In genomic region chr7:143501643-143502417, GRCm38 (mm10) we compare ENCODE assay signal across 9 mouse cellular contexts. TPM values are rescaled to one million over a fixed set of nuclear protein-coding genes. Genes with fewer than 3 reads are reported as not detected.
DNase-seq lines count a peak whose midpoint lies in the region; ATAC-seq and TF ChIP-seq lines count a peak whose summit lies in the region.
"Had no signal": no experiment of that assay in that cellular context is flagged by ENCODE, and none has a peak within 500 bp of the region (broad histone marks: within the 10 kb centered on the region; RNA-seq: fewer than 3 reads in every experiment).

No protein-coding gene starts in this region.

- peaks cover 4% of the 10 kb centered on the region for H3K4me1 ChIP-seq in heart, adult 2 months (ENCODE audit: control insufficient read depth, insufficient read depth, low read length)
- 0 out of 2 replicates have a peak, but pooled peaks cover 1% of the 10 kb centered on the region for H3K4me1 ChIP-seq in forebrain, embryonic 11.5 days (replicated peaks; ENCODE audit: control insufficient read depth, insufficient read depth, low read length)
- peaks cover 15% of the 10 kb centered on the region for H3K4me1 ChIP-seq in hindbrain, embryonic 14.5 days (replicated peaks; ENCODE audit: control insufficient read depth, insufficient read depth, low read length)
- H3K4me1 ChIP-seq in limb, embryonic 14.5 days (ENCODE audit: control insufficient read depth, insufficient read depth, low read length), result peaks cover 7% of the 10 kb centered on the region; the same call in 1 of the 2 replicates
- H3K4me1 ChIP-seq in midbrain, embryonic 14.5 days (ENCODE audit: control insufficient read depth, insufficient read depth, low read length), result 0 out of 2 replicates have a peak, but pooled peaks cover 3% of the 10 kb centered on the region

- H3K36me3 ChIP-seq in heart, adult 2 months (ENCODE audit: control insufficient read depth, insufficient read depth, low read length), result no peaks in the 10 kb centered on the region
- no peaks in the 10 kb centered on the region for H3K36me3 ChIP-seq in forebrain, embryonic 11.5 days (ENCODE audit: control insufficient read depth, insufficient read depth, low read length)
- no peaks in the 10 kb centered on the region for H3K36me3 ChIP-seq in hindbrain, embryonic 14.5 days (replicated peaks; ENCODE audit: control insufficient read depth, insufficient read depth)
- no peaks in the 10 kb centered on the region for H3K36me3 ChIP-seq in limb, embryonic 14.5 days (ENCODE audit: control insufficient read depth, insufficient read depth, low read length)
- no peaks in the 10 kb centered on the region for H3K36me3 ChIP-seq in midbrain, embryonic 14.5 days (ENCODE audit: control insufficient read depth, insufficient read depth, low read length)

- no peaks in the 10 kb centered on the region for H3K79me2 ChIP-seq in heart, adult 2 months (replicated peaks; ENCODE audit: control insufficient read depth, insufficient read depth, low read length)

- peak overlapping the region; percentile 50; the same call in 1 of the 2 replicates for H3K9ac ChIP-seq in heart, adult 2 months (ENCODE audit: low read depth, low read length)
- peak overlapping the region; percentile 27; the same call in 1 of the 2 replicates for H3K9ac ChIP-seq in forebrain, embryonic 11.5 days (ENCODE audit: low read length)
- peak overlapping the region; percentile 39 for H3K9ac ChIP-seq in hindbrain, embryonic 14.5 days
- H3K9ac ChIP-seq in limb, embryonic 14.5 days (ENCODE audit: low read depth, low read length, severe bottlenecking), result peak overlapping the region; percentile 56
- H3K9ac ChIP-seq in midbrain, embryonic 14.5 days (replicated peaks; ENCODE audit: low read length), result no peak overlapping the region; the same call in 1 of the 2 replicates

- DNase-seq in heart, adult 2 months, result peak; percentile 56 to 69
- DNase-seq in heart, adult 11 months, result no peak
- DNase-seq in R1 (ENCODE audit: low read depth, low spot score), result peak; percentile 56
- DNase-seq in forebrain, embryonic 11.5 days (ENCODE audit: low spot score), result peak; percentile 65
- peak; percentile 46 for DNase-seq in hindbrain, embryonic 14.5 days (ENCODE audit: low spot score)
- peak; percentile 44 for DNase-seq in limb, embryonic 14.5 days (ENCODE audit: low spot score)
- peak; percentile 74 for DNase-seq in midbrain, embryonic 14.5 days
- DNase-seq in yolk sac, embryonic 10.5 days (ENCODE audit: low spot score), result peak; percentile 40

- TF ChIP-seq CTCF in heart, adult 2 months (IDR thresholded peaks at IDR 0.05), result no peak

- WGBS in heart, adult 2 months, result 3% methylated on average over 55 of the region's 55 CpGs
- WGBS in forebrain, embryonic 11.5 days, result 5% methylated on average over 55 of the region's 55 CpGs
- WGBS in hindbrain, embryonic 14.5 days, result 5% methylated on average over 54 of the region's 55 CpGs
- WGBS in limb, embryonic 14.5 days, result 2% methylated on average over 55 of the region's 55 CpGs
- WGBS in midbrain, embryonic 14.5 days, result 4% methylated on average over 55 of the region's 55 CpGs

- no peak for ATAC-seq in forebrain, embryonic 11.5 days (replicated peaks; ENCODE audit: low FRiP score)
- no peak for ATAC-seq in hindbrain, embryonic 14.5 days (ENCODE audit: low FRiP score)
- ATAC-seq in limb, embryonic 14.5 days (ENCODE audit: low FRiP score, low read depth), result peak; percentile 28; the same call in 1 of the 2 replicates
- no peak for ATAC-seq in midbrain, embryonic 14.5 days (ENCODE audit: low FRiP score, low TSS enrichment)

- peaks cover 7% of the 10 kb centered on the region for H3K27me3 ChIP-seq in heart, adult 2 months (ENCODE audit: control insufficient read depth, insufficient read depth, low read length)
- H3K27me3 ChIP-seq in forebrain, embryonic 11.5 days (ENCODE audit: control insufficient read depth, insufficient read depth, low read length), result peaks cover 39% of the 10 kb centered on the region
- peaks cover 64% of the 10 kb centered on the region for H3K27me3 ChIP-seq in hindbrain, embryonic 14.5 days (ENCODE audit: control insufficient read depth, insufficient read depth, low read length)
- H3K27me3 ChIP-seq in limb, embryonic 14.5 days (ENCODE audit: control insufficient read depth, insufficient read depth, low read length), result peaks cover 21% of the 10 kb centered on the region
- H3K27me3 ChIP-seq in midbrain, embryonic 14.5 days (ENCODE audit: control insufficient read depth, insufficient read depth, low read length), result peaks cover 57% of the 10 kb centered on the region

- no peaks in the 10 kb centered on the region for H3K9me3 ChIP-seq in forebrain, embryonic 11.5 days (ENCODE audit: control insufficient read depth, low read length)
- H3K9me3 ChIP-seq in hindbrain, embryonic 14.5 days (ENCODE audit: control insufficient read depth, low read length), result no peaks in the 10 kb centered on the region
- no peaks in the 10 kb centered on the region for H3K9me3 ChIP-seq in limb, embryonic 14.5 days (ENCODE audit: control insufficient read depth, low read length)
- H3K9me3 ChIP-seq in midbrain, embryonic 14.5 days (ENCODE audit: control insufficient read depth, low read length), result no peaks in the 10 kb centered on the region

- no peak for TF ChIP-seq POLR2A in heart, adult 2 months (IDR thresholded peaks at IDR 0.05; ENCODE audit: insufficient read depth, low read depth, low read length)
- TF ChIP-seq POLR2A in limb, embryonic 14.5 days (IDR thresholded peaks at IDR 0.05; ENCODE audit: borderline replicate concordance, extremely low read depth, insufficient read depth, insufficient read length), result no peak

- H3K4me3 ChIP-seq in heart, adult 2 months, result peak overlapping the region; percentile 41
- peak overlapping the region; percentile 29 for H3K4me3 ChIP-seq in forebrain, embryonic 11.5 days (ENCODE audit: low read depth, low read length)
- peak overlapping the region; percentile 33 for H3K4me3 ChIP-seq in hindbrain, embryonic 14.5 days (replicated peaks; ENCODE audit: low read length)
- H3K4me3 ChIP-seq in limb, embryonic 14.5 days (replicated peaks; ENCODE audit: low read length), result peak overlapping the region; percentile 49
- peak overlapping the region; percentile 35 for H3K4me3 ChIP-seq in midbrain, embryonic 14.5 days (replicated peaks; ENCODE audit: low read depth, low read length)

- intact Hi-C loops in heart, adult 2 months (cut with DNase I), result no loop called here

- TF ChIP-seq EP300 in heart, adult 2 months (IDR thresholded peaks at IDR 0.05; ENCODE audit: insufficient read depth, low read depth, low read length), result no peak

- H3K27ac ChIP-seq in heart, adult 2 months, result no peak overlapping the region
- no peak overlapping the region for H3K27ac ChIP-seq in forebrain, embryonic 11.5 days (ENCODE audit: low read depth, low read length)
- H3K27ac ChIP-seq in hindbrain, embryonic 14.5 days, result no peak overlapping the region
- H3K27ac ChIP-seq in limb, embryonic 14.5 days (replicated peaks; ENCODE audit: low read depth, low read length), result no peak overlapping the region
- H3K27ac ChIP-seq in midbrain, embryonic 14.5 days (replicated peaks; ENCODE audit: low read depth, low read length), result no peak overlapping the region

- H3K4me2 ChIP-seq in forebrain, embryonic 11.5 days (ENCODE audit: low read depth, low read length, severe bottlenecking), result peak overlapping the region; percentile 50
- peak overlapping the region; percentile 68 for H3K4me2 ChIP-seq in hindbrain, embryonic 14.5 days (replicated peaks)
- H3K4me2 ChIP-seq in limb, embryonic 14.5 days (replicated peaks; ENCODE audit: low read depth, low read length, severe bottlenecking), result peak overlapping the region; percentile 83
- peak overlapping the region; percentile 66 for H3K4me2 ChIP-seq in midbrain, embryonic 14.5 days (ENCODE audit: low read length)

RNA-seq across cellular contexts. Expression of gene Phlda2, which starts 1.1 kb away (rescaled TPM):
- not detected for total RNA-seq in heart, adult 2 months (2021)
- polyA plus RNA-seq in heart, adult 2 months (2012; rRNA removed), result not detected in 2 replicates
- 1.2 and 2.3 TPM in 2 replicates for polyA plus RNA-seq in forebrain, embryonic 11.5 days (2014; fragmentation: Nextera tagmentation; extraction: Ambion mirVana)
- 0.57 and 0.87 TPM in 2 replicates for polyA plus RNA-seq in hindbrain, embryonic 14.5 days (2014; fragmentation: Nextera tagmentation; extraction: Ambion mirVana)
- 23.3 and 34.7 TPM in 2 replicates for polyA plus RNA-seq in limb, embryonic 14.5 days (2012; rRNA removed)
- polyA plus RNA-seq in limb, embryonic 14.5 days (2014; fragmentation: Nextera tagmentation; extraction: Ambion mirVana), result 13.7 and 14.1 TPM in 2 replicates
- 0.45 TPM in 1 of 2 replicates, not detected in the other for polyA plus RNA-seq in midbrain, embryonic 14.5 days (2014; fragmentation: Nextera tagmentation; extraction: Ambion mirVana)
- total RNA-seq: left cerebral cortex, adult 18-20 months had no signal

RNA-seq across cellular contexts. Expression of gene Slc22a18, which starts 28.3 kb away (rescaled TPM):
- total RNA-seq in heart, adult 2 months (2021), result under 1 TPM; 0.36 to 0.42 TPM
- polyA plus RNA-seq in heart, adult 2 months (2012; rRNA removed), result 2.3 and 2.5 TPM in 2 replicates
- 0.20 and 0.29 TPM in 2 replicates for polyA plus RNA-seq in forebrain, embryonic 11.5 days (2014; fragmentation: Nextera tagmentation; extraction: Ambion mirVana)
- 0.90 and 1.0 TPM in 2 replicates for polyA plus RNA-seq in hindbrain, embryonic 14.5 days (2014; fragmentation: Nextera tagmentation; extraction: Ambion mirVana)
- 3.3 and 5.3 TPM in 2 replicates for polyA plus RNA-seq in limb, embryonic 14.5 days (2012; rRNA removed)
- polyA plus RNA-seq in limb, embryonic 14.5 days (2014; fragmentation: Nextera tagmentation; extraction: Ambion mirVana), result 2.3 and 2.6 TPM in 2 replicates
- 0.20 and 0.78 TPM in 2 replicates for polyA plus RNA-seq in midbrain, embryonic 14.5 days (2014; fragmentation: Nextera tagmentation; extraction: Ambion mirVana)

RNA-seq across cellular contexts. Expression of gene Cdkn1c, which starts 41.0 kb away (rescaled TPM):
- total RNA-seq in heart, adult 2 months (2021), result 10 to 100 TPM; 33.9 to 42.4 TPM
- polyA plus RNA-seq in heart, adult 2 months (2012; rRNA removed), result 12.3 and 15.7 TPM in 2 replicates
- polyA plus RNA-seq in forebrain, embryonic 11.5 days (2014; fragmentation: Nextera tagmentation; extraction: Ambion mirVana), result 372 and 435 TPM in 2 replicates
- polyA plus RNA-seq in hindbrain, embryonic 14.5 days (2014; fragmentation: Nextera tagmentation; extraction: Ambion mirVana), result 293 and 336 TPM in 2 replicates
- polyA plus RNA-seq in limb, embryonic 14.5 days (2012; rRNA removed), result 1,048 and 1,240 TPM in 2 replicates
- polyA plus RNA-seq in limb, embryonic 14.5 days (2014; fragmentation: Nextera tagmentation; extraction: Ambion mirVana), result 2,054 and 2,200 TPM in 2 replicates
- 271 and 417 TPM in 2 replicates for polyA plus RNA-seq in midbrain, embryonic 14.5 days (2014; fragmentation: Nextera tagmentation; extraction: Ambion mirVana)

RNA-seq across cellular contexts. Expression of gene Nap1l4, which starts 47.1 kb away (rescaled TPM):
- total RNA-seq in heart, adult 2 months (2021), result 100 to 1,000 TPM; 168 to 197 TPM
- polyA plus RNA-seq in heart, adult 2 months (2012; rRNA removed), result 98.4 and 147 TPM in 2 replicates
- polyA plus RNA-seq in forebrain, embryonic 11.5 days (2014; fragmentation: Nextera tagmentation; extraction: Ambion mirVana), result 214 and 239 TPM in 2 replicates
- polyA plus RNA-seq in hindbrain, embryonic 14.5 days (2014; fragmentation: Nextera tagmentation; extraction: Ambion mirVana), result 151 and 170 TPM in 2 replicates
- polyA plus RNA-seq in limb, embryonic 14.5 days (2012; rRNA removed), result 146 and 192 TPM in 2 replicates
- polyA plus RNA-seq in limb, embryonic 14.5 days (2014; fragmentation: Nextera tagmentation; extraction: Ambion mirVana), result 116 and 121 TPM in 2 replicates
- polyA plus RNA-seq in midbrain, embryonic 14.5 days (2014; fragmentation: Nextera tagmentation; extraction: Ambion mirVana), result 174 and 226 TPM in 2 replicates

Comparison
In these comparisons a context has a peak if more than half of its experiments do, and no peak if none do; other contexts are left out.
1. RNA of gene Cdkn1c, which starts 41.0 kb away (polyA plus RNA-seq): 1,048 to 2,200 TPM in limb, embryonic 14.5 days, 271 to 417 TPM in midbrain, embryonic 14.5 days, 372 to 435 TPM in forebrain, embryonic 11.5 days and 293 to 336 TPM in hindbrain, embryonic 14.5 days; 12.3 to 15.7 TPM in heart, adult 2 months; every median in the first group is over 10 times any median in the second.
2. Peak in every context shown above with its lines, with median percentiles within 50 percentile points of each other: H3K4me3 ChIP-seq and H3K4me2 ChIP-seq.